Comparison of ENCODE assay signal across 26 mouse cellular contexts in genomic region chr16:95631816-95632215, GRCm38 (mm10). TPM values are rescaled to one million over a fixed set of nuclear protein-coding genes. Genes with fewer than 3 reads are reported as not detected.
DNase-seq lines count a peak whose midpoint lies in the region; ATAC-seq and TF ChIP-seq lines count a peak whose summit lies in the region.
"Had no signal": no experiment of that assay in that cellular context is flagged by ENCODE, and none has a peak within 500 bp of the region (broad histone marks: within the 10 kb centered on the region; RNA-seq: fewer than 3 reads in every experiment).

No protein-coding gene starts in this region.

- no peaks in the 10 kb centered on the region for H3K9me3 ChIP-seq in hindbrain, embryonic 11.5 days (ENCODE audit: control insufficient read depth, low read length)
- no peaks in the 10 kb centered on the region for H3K9me3 ChIP-seq in hindbrain, embryonic 13.5 days
- H3K9me3 ChIP-seq in CH12.LX (replicated peaks; ENCODE audit: low read length), result no peaks in the 10 kb centered on the region
- H3K9me3 ChIP-seq: embryonic facial prominence, embryonic 13.5 days; embryonic facial prominence, embryonic 15.5 days; forebrain, embryonic 10.5 days; forebrain, embryonic 12.5 days; G1E had no signal

- TF ChIP-seq EP300 in CH12.LX (IDR thresholded peaks at IDR 0.05; ENCODE audit: low read length), result no peak

- no peak for TF ChIP-seq CTCF in CH12.LX (conservative IDR thresholded peaks at IDR 0.05 in 1 of 2, IDR thresholded peaks at IDR 0.05 in 1 of 2; ENCODE audit: low read depth in 2 of 2, low read length in 2 of 2)

- H3K27ac ChIP-seq in hindbrain, embryonic 11.5 days (ENCODE audit: low read depth, low read length), result no peak overlapping the region
- H3K27ac ChIP-seq in hindbrain, embryonic 13.5 days, result no peak overlapping the region
- H3K27ac ChIP-seq in CH12.LX (ENCODE audit: insufficient read depth, low read depth), result no peak overlapping the region
- H3K27ac ChIP-seq: embryonic facial prominence, embryonic 13.5 days; forebrain, embryonic 10.5 days; forebrain, embryonic 12.5 days had no signal

- dilution Hi-C loops in CH12.LX (cut with MboI; ENCODE audit: extremely low pct_ligation_motif_present, extremely low pct_unique_long_range_greater_than_20kb, low sequenced_read_pairs), result no loop called here

- no peaks in the 10 kb centered on the region for H3K27me3 ChIP-seq in hindbrain, embryonic 11.5 days (ENCODE audit: control insufficient read depth, insufficient read depth, low read length)
- H3K27me3 ChIP-seq in hindbrain, embryonic 13.5 days, result no peaks in the 10 kb centered on the region
- H3K27me3 ChIP-seq in CH12.LX (replicated peaks), result no peaks in the 10 kb centered on the region
- H3K27me3 ChIP-seq: embryonic facial prominence, embryonic 13.5 days; embryonic facial prominence, embryonic 15.5 days; forebrain, embryonic 12.5 days; Patski had no signal

- WGBS in hindbrain, embryonic 11.5 days, result 51% methylated on average over 10 of the region's 10 CpGs
- 42% methylated on average over 10 of the region's 10 CpGs for WGBS in hindbrain, embryonic 13.5 days

- no peak overlapping the region for H3K4me2 ChIP-seq in hindbrain, embryonic 11.5 days (replicated peaks; ENCODE audit: low read depth, low read length)
- no peak overlapping the region for H3K4me2 ChIP-seq in hindbrain, embryonic 13.5 days
- H3K4me2 ChIP-seq in CH12.LX (ENCODE audit: insufficient read depth, low read depth, poor library complexity, severe bottlenecking), result 0 out of 2 replicates have a peak overlapping the region, but pooled peaks have one; percentile 14
- H3K4me2 ChIP-seq: embryonic facial prominence, embryonic 13.5 days; embryonic facial prominence, embryonic 15.5 days; forebrain, embryonic 12.5 days had no signal

- no peaks in the 10 kb centered on the region for H3K36me3 ChIP-seq in hindbrain, embryonic 11.5 days (ENCODE audit: control insufficient read depth, insufficient read depth, low read length)
- no peaks in the 10 kb centered on the region for H3K36me3 ChIP-seq in hindbrain, embryonic 13.5 days
- H3K36me3 ChIP-seq in CH12.LX (replicated peaks in 1 of 2; ENCODE audit: control insufficient read depth in 1 of 2, insufficient read depth in 1 of 2, low read length in 1 of 2), result no peaks in the 10 kb centered on the region
- H3K36me3 ChIP-seq: embryonic facial prominence, embryonic 13.5 days; embryonic facial prominence, embryonic 15.5 days; forebrain, embryonic 10.5 days; forebrain, embryonic 12.5 days; G1E had no signal

- ATAC-seq in hindbrain, embryonic 11.5 days (ENCODE audit: low FRiP score), result no peak
- no peak for ATAC-seq in hindbrain, embryonic 13.5 days (ENCODE audit: low FRiP score)
- ATAC-seq: activated CD4-positive, CD25-positive, alpha-beta regulatory T cell, adult 4 months; forebrain, embryonic 14.5 days; forebrain, embryonic 16.5 days; Patski had no signal

- no peak for TF ChIP-seq RAD21 in CH12.LX (IDR thresholded peaks at IDR 0.05; ENCODE audit: low read depth, low read length)

- H3K4me1 ChIP-seq in hindbrain, embryonic 11.5 days (replicated peaks; ENCODE audit: control insufficient read depth, insufficient read depth, low read length), result no peaks in the 10 kb centered on the region
- no peaks in the 10 kb centered on the region for H3K4me1 ChIP-seq in hindbrain, embryonic 13.5 days (replicated peaks)
- peaks cover 6 to 30% of the 10 kb centered on the region in 2 experiments for H3K4me1 ChIP-seq in CH12.LX (ENCODE audit: control insufficient read depth in 1 of 2, insufficient read depth in 2 of 2)
- H3K4me1 ChIP-seq: embryonic facial prominence, embryonic 13.5 days; embryonic facial prominence, embryonic 15.5 days; forebrain, embryonic 10.5 days; forebrain, embryonic 12.5 days had no signal

- in situ Hi-C loops in CH12.LX (cut with MboI; ENCODE audit: low pct_ligation_motif_present, low pct_unique_long_range_greater_than_20kb, low sequenced_read_pairs), result no loop called here

- no peak overlapping the region for H3K4me3 ChIP-seq in hindbrain, embryonic 11.5 days (ENCODE audit: low read depth, low read length)
- no peak overlapping the region for H3K4me3 ChIP-seq in hindbrain, embryonic 13.5 days
- H3K4me3 ChIP-seq in CH12.LX (replicated peaks in 1 of 3; ENCODE audit: low read depth in 2 of 3, low read length in 2 of 3, poor library complexity in 1 of 3), result no peak overlapping the region
- H3K4me3 ChIP-seq: embryonic facial prominence, embryonic 13.5 days; embryonic facial prominence, embryonic 15.5 days; erythroblast, embryonic 14.5 days; forebrain, embryonic 10.5 days; forebrain, embryonic 12.5 days had no signal

- no peaks in the 10 kb centered on the region for H3K79me2 ChIP-seq in CH12.LX (replicated peaks; ENCODE audit: control insufficient read depth, extremely low read depth, insufficient read depth, poor library complexity, severe bottlenecking)

- no peak for TF ChIP-seq POLR2A in CH12.LX (IDR thresholded peaks at IDR 0.05; ENCODE audit: low read depth, low read length)

- no peak overlapping the region for H3K9ac ChIP-seq in hindbrain, embryonic 11.5 days (ENCODE audit: low read depth, low read length)
- H3K9ac ChIP-seq in hindbrain, embryonic 13.5 days, result no peak overlapping the region
- H3K9ac ChIP-seq in CH12.LX (ENCODE audit: insufficient read depth, low read depth), result no peak overlapping the region
- H3K9ac ChIP-seq: embryonic facial prominence, embryonic 13.5 days; embryonic facial prominence, embryonic 15.5 days; forebrain, embryonic 12.5 days had no signal

- DNase-seq in embryo, embryonic 10.5 days (ENCODE audit: low spot score), result peak; percentile 28
- DNase-seq in embryo, embryonic 11 days, result no peak
- DNase-seq in hindbrain, embryonic 11.5 days (ENCODE audit: low spot score), result peak; percentile 34
- DNase-seq in A20 (ENCODE audit: low read depth, low spot score) (peak; percentile 80), CH12.LX (ENCODE audit: extremely low read depth) (peak; percentile 81)
- DNase-seq in thymus, postnatal 10 days (ENCODE audit: low spot score in 2 of 2), result no peak
- DNase-seq in cerebellum, postnatal 10 days, result no peak
- DNase-seq: adrenal gland, adult 8-10 months; adrenal gland, postnatal 14 days; adrenal gland, postnatal 36 days; cerebellum, adult 11-12 months; cerebellum, adult 2 months; cerebellum, adult 9-10 months; cerebellum, postnatal 14 days; cerebellum, postnatal 36 days had no signal

TF ChIP-seq in CH12.LX, 34 proteins besides CTCF, POLR2A, EP300 and RAD21:
- TF ChIP-seq JUN (IDR thresholded peaks at IDR 0.05; ENCODE audit: insufficient read depth, low read depth, low read length) (no peak), BHLHE40 (IDR thresholded peaks at IDR 0.05; ENCODE audit: low read depth, low read length) (peak; percentile 50; the same call in 1 of the 2 replicates), SIN3A (IDR thresholded peaks at IDR 0.05; ENCODE audit: low read length) (no peak), MEF2A (IDR thresholded peaks at IDR 0.05; ENCODE audit: borderline replicate concordance, low read depth, low read length) (0 out of 2 replicates have a peak, but pooled peaks have one; percentile 22), ZMIZ1 (IDR thresholded peaks at IDR 0.05; ENCODE audit: low read depth, low read length) (no peak), ZKSCAN1 (IDR thresholded peaks at IDR 0.05; ENCODE audit: borderline replicate concordance, low read depth, low read length) (no peak), KAT2A (IDR thresholded peaks at IDR 0.05; ENCODE audit: insufficient replicate concordance, low read length) (no peak)

RNA-seq across cellular contexts. Expression of gene Erg, which starts 45.4 kb away (rescaled TPM):
- 3.0 and 3.4 TPM in 2 replicates for polyA plus RNA-seq in hindbrain, embryonic 11.5 days (2014; fragmentation: Nextera tagmentation; extraction: Ambion mirVana)
- polyA plus RNA-seq in hindbrain, embryonic 13.5 days (2015; fragmentation: Nextera tagmentation; extraction: Ambion mirVana), result 2.1 and 3.0 TPM in 2 replicates
- total RNA-seq in CH12.LX (2012; rRNA removed) (0.34 and 0.42 TPM in 2 replicates), CH12.LX (2014; rRNA removed) (0.07 and 0.11 TPM in 2 replicates)
- 0.78 and 0.81 TPM in 2 replicates for polyA plus RNA-seq in CH12.LX (2012; ENCODE audit: insufficient read length, low read depth)
- polyA plus RNA-seq: activated CD4-positive, CD25-positive, alpha-beta regulatory T cell, adult 4 months; erythroblast, embryonic 14.5 days; Patski had no signal

Comparison
In these comparisons a context has a peak if more than half of its experiments do, and no peak if none do; other contexts are left out.
1. DNase-seq: peak in embryo, embryonic 10.5 days (single experiment), hindbrain, embryonic 11.5 days (single experiment), A20 (single experiment) and CH12.LX (single experiment); none in embryo, embryonic 11 days (single experiment), thymus, postnatal 10 days (0 of 2) and cerebellum, postnatal 10 days (0 of 2).